22 mouse cellular contexts compared by ENCODE assay signal in genomic region chr13:73400921-73401320, GRCm38 (mm10).
DNase-seq lines count a peak whose midpoint lies in the region; ATAC-seq lines count a peak whose summit lies in the region.
"Had no signal": no experiment of that assay in that cellular context is flagged by ENCODE, and none has a peak within 500 bp of the region (broad histone marks: within the 10 kb centered on the region; RNA-seq: fewer than 3 reads in every experiment).

No protein-coding gene starts in this region.

- no peak overlapping the region for H3K4me2 ChIP-seq in midbrain, embryonic 11.5 days
- H3K4me2 ChIP-seq: forebrain, embryonic 13.5 days; heart, embryonic 11.5 days; hindbrain, embryonic 12.5 days; hindbrain, embryonic 15.5 days had no signal

- no peak for DNase-seq in frontal cortex, postnatal 25 days (ENCODE audit: low spot score in 2 of 2)
- peak; percentile 29 for DNase-seq in layer of hippocampus, adult 9-11 months
- no peak for DNase-seq in layer of hippocampus, postnatal 10 days (ENCODE audit: low spot score in 2 of 2)
- DNase-seq in midbrain, embryonic 11.5 days (ENCODE audit: low spot score, missing footprints) = peak; percentile 10
- no peak for DNase-seq in midbrain, embryonic 10.5 days (ENCODE audit: low spot score)
- peak; percentile 63 for DNase-seq in brain, adult 2 months (ENCODE audit: low read depth, low spot score)
- no peak for DNase-seq in testis, postnatal 10 days (ENCODE audit: low spot score)
- DNase-seq: adrenal gland, adult 8-10 months; adrenal gland, postnatal 25 days; cerebellum, adult 18-20 months; cerebellum, adult 9-10 months; cerebellum, postnatal 14 days; gastrocnemius, adult 2 months; gastrocnemius, postnatal 14 days had no signal

- 83% methylated on average over 1 of the region's 1 CpGs for WGBS in midbrain, embryonic 11.5 days
- 83% methylated on average over 1 of the region's 1 CpGs for WGBS in midbrain, embryonic 10.5 days

- no peak overlapping the region for H3K27ac ChIP-seq in midbrain, embryonic 11.5 days (ENCODE audit: low read depth, low read length)
- H3K27ac ChIP-seq in midbrain, embryonic 10.5 days (replicated peaks) = no peak overlapping the region
- H3K27ac ChIP-seq: forebrain, embryonic 10.5 days; forebrain, embryonic 13.5 days; gastrocnemius, adult 2 months; hindbrain, embryonic 12.5 days; hindbrain, embryonic 15.5 days had no signal

- H3K4me3 ChIP-seq in midbrain, embryonic 11.5 days (ENCODE audit: low read depth, low read length) = no peak overlapping the region
- H3K4me3 ChIP-seq in midbrain, embryonic 10.5 days = no peak overlapping the region
- H3K4me3 ChIP-seq: forebrain, embryonic 10.5 days; forebrain, embryonic 13.5 days; gastrocnemius, adult 2 months; hindbrain, embryonic 12.5 days; hindbrain, embryonic 15.5 days had no signal

- peak; percentile 85 for ATAC-seq in frontal cortex, adult (ENCODE audit: low TSS enrichment)
- no peak for ATAC-seq in midbrain, embryonic 11.5 days (ENCODE audit: low FRiP score)
- ATAC-seq: activated CD4-positive, CD25-positive, alpha-beta regulatory T cell, adult 4 months; forebrain, embryonic 13.5 days; forebrain, embryonic 16.5 days had no signal

- no peak overlapping the region for H3K9ac ChIP-seq in midbrain, embryonic 11.5 days (ENCODE audit: low read length)
- H3K9ac ChIP-seq: forebrain, embryonic 13.5 days; hindbrain, embryonic 12.5 days; hindbrain, embryonic 15.5 days had no signal

- H3K9me3 ChIP-seq in midbrain, embryonic 11.5 days (ENCODE audit: control insufficient read depth, low read length) = no peaks in the 10 kb centered on the region
- H3K9me3 ChIP-seq in midbrain, embryonic 10.5 days (replicated peaks) = no peaks in the 10 kb centered on the region
- H3K9me3 ChIP-seq: forebrain, embryonic 10.5 days; forebrain, embryonic 13.5 days; hindbrain, embryonic 12.5 days; hindbrain, embryonic 15.5 days had no signal

- no peaks in the 10 kb centered on the region for H3K36me3 ChIP-seq in midbrain, embryonic 11.5 days (ENCODE audit: control insufficient read depth, insufficient read depth, low read length)
- no peaks in the 10 kb centered on the region for H3K36me3 ChIP-seq in midbrain, embryonic 10.5 days
- H3K36me3 ChIP-seq: forebrain, embryonic 10.5 days; hindbrain, embryonic 12.5 days; hindbrain, embryonic 15.5 days had no signal

- H3K27me3 ChIP-seq in midbrain, embryonic 11.5 days (ENCODE audit: control insufficient read depth, insufficient read depth, low read length) = no peaks in the 10 kb centered on the region
- peaks cover 4% of the 10 kb centered on the region; the same call in 1 of the 2 replicates for H3K27me3 ChIP-seq in midbrain, embryonic 10.5 days (ENCODE audit: low read depth, poor library complexity, severe bottlenecking)
- H3K27me3 ChIP-seq: hindbrain, embryonic 15.5 days had no signal

- no peaks in the 10 kb centered on the region for H3K4me1 ChIP-seq in midbrain, embryonic 11.5 days (ENCODE audit: control insufficient read depth, insufficient read depth, low read length)
- H3K4me1 ChIP-seq in midbrain, embryonic 10.5 days = peaks cover 20% of the 10 kb centered on the region
- H3K4me1 ChIP-seq: forebrain, embryonic 13.5 days; hindbrain, embryonic 12.5 days; hindbrain, embryonic 15.5 days had no signal

Comparison
In these comparisons a context has a peak if more than half of its experiments do, and no peak if none do; other contexts are left out.
1. DNase-seq: peak in layer of hippocampus, adult 9-11 months (single experiment), midbrain, embryonic 11.5 days (single experiment) and brain, adult 2 months (single experiment); none in frontal cortex, postnatal 25 days (0 of 2), layer of hippocampus, postnatal 10 days (0 of 2), midbrain, embryonic 10.5 days (single experiment) and testis, postnatal 10 days (single experiment).